ENCODE assay signal across 17 mouse cellular contexts in the genomic region with DNA sequence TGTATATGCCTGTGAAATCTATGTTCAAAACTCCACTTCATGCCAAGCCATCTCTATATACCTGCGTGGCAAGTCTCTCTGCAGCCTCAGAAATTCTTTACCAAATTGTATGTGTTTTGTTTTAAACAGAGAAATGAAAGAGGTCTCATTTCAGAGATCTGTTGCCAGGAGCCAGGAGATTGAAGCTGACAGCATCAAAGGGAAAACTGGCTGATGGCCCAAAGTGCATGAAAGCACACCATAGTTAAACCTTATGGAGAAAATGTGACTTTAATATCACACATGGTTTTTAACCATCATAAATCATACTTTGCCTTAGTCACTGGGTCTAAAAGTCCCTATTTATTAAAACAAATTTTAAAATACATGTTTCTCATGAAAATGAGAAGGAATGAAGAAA. TPM values are rescaled to one million over a fixed set of nuclear protein-coding genes. Genes with fewer than 3 reads are reported as not detected.
DNase-seq lines count a peak whose midpoint lies in the region; ATAC-seq lines count a peak whose summit lies in the region.
"Had no signal": no experiment of that assay in that cellular context is flagged by ENCODE, and none has a peak within 500 bp of the region (broad histone marks: within the 10 kb centered on the region; RNA-seq: fewer than 3 reads in every experiment).

No protein-coding gene starts in this region.

- ATAC-seq in hindbrain, embryonic 14.5 days (ENCODE audit: low FRiP score), result no peak
- no peak for ATAC-seq in midbrain, embryonic 15.5 days (replicated peaks)
- ATAC-seq: activated CD4-positive, CD25-positive, alpha-beta regulatory T cell, adult 4 months; intestine, postnatal 0 days had no signal

- WGBS in hindbrain, embryonic 14.5 days, result 61% methylated on average over 1 of the region's 1 CpGs
- WGBS in hindbrain, embryonic 10.5 days, result 71% methylated on average over 1 of the region's 1 CpGs
- 60% methylated on average over 1 of the region's 1 CpGs for WGBS in midbrain, embryonic 15.5 days

- H3K9ac ChIP-seq in hindbrain, embryonic 14.5 days, result no peak overlapping the region
- no peak overlapping the region for H3K9ac ChIP-seq in midbrain, embryonic 15.5 days
- H3K9ac ChIP-seq: lung, embryonic 14.5 days had no signal

- H3K27me3 ChIP-seq in hindbrain, embryonic 14.5 days (ENCODE audit: control insufficient read depth, insufficient read depth, low read length), result no peaks in the 10 kb centered on the region
- peaks cover 41% of the 10 kb centered on the region for H3K27me3 ChIP-seq in hindbrain, embryonic 10.5 days (ENCODE audit: insufficient read depth, poor library complexity, severe bottlenecking)
- no peaks in the 10 kb centered on the region for H3K27me3 ChIP-seq in midbrain, embryonic 15.5 days (replicated peaks)

- H3K4me1 ChIP-seq in hindbrain, embryonic 14.5 days (replicated peaks; ENCODE audit: control insufficient read depth, insufficient read depth, low read length), result peaks cover 9% of the 10 kb centered on the region
- H3K4me1 ChIP-seq in hindbrain, embryonic 10.5 days (replicated peaks), result peaks cover 32% of the 10 kb centered on the region
- H3K4me1 ChIP-seq in midbrain, embryonic 15.5 days, result peaks cover 12% of the 10 kb centered on the region

- peak overlapping the region; percentile 95 for H3K27ac ChIP-seq in hindbrain, embryonic 14.5 days
- H3K27ac ChIP-seq in hindbrain, embryonic 10.5 days, result no peak overlapping the region
- H3K27ac ChIP-seq in midbrain, embryonic 15.5 days, result peak overlapping the region; percentile 96
- H3K27ac ChIP-seq: heart, embryonic 10.5 days; kidney, postnatal 0 days; macrophage had no signal

- H3K36me3 ChIP-seq in hindbrain, embryonic 14.5 days (replicated peaks; ENCODE audit: control insufficient read depth, insufficient read depth), result no peaks in the 10 kb centered on the region
- H3K36me3 ChIP-seq in hindbrain, embryonic 10.5 days, result no peaks in the 10 kb centered on the region
- no peaks in the 10 kb centered on the region for H3K36me3 ChIP-seq in midbrain, embryonic 15.5 days (replicated peaks)
- H3K36me3 ChIP-seq: heart, embryonic 10.5 days had no signal

- H3K4me3 ChIP-seq in hindbrain, embryonic 14.5 days (replicated peaks; ENCODE audit: low read length), result no peak overlapping the region
- H3K4me3 ChIP-seq in hindbrain, embryonic 10.5 days, result no peak overlapping the region
- H3K4me3 ChIP-seq in midbrain, embryonic 15.5 days, result peak overlapping the region; percentile 74; the same call in 1 of the 2 replicates
- H3K4me3 ChIP-seq: heart, embryonic 10.5 days had no signal

- H3K9me3 ChIP-seq in hindbrain, embryonic 14.5 days (ENCODE audit: control insufficient read depth, low read length), result no peaks in the 10 kb centered on the region
- no peaks in the 10 kb centered on the region for H3K9me3 ChIP-seq in hindbrain, embryonic 10.5 days
- no peaks in the 10 kb centered on the region for H3K9me3 ChIP-seq in midbrain, embryonic 15.5 days
- H3K9me3 ChIP-seq: heart, embryonic 10.5 days had no signal

- peak; percentile 28 to 29 for DNase-seq in cerebellum, adult 18-20 months
- DNase-seq in cerebellum, adult 9-10 months, result no peak
- DNase-seq in hindbrain, embryonic 14.5 days (ENCODE audit: low spot score), result peak; percentile 26
- DNase-seq in hindbrain, embryonic 10.5 days (ENCODE audit: low spot score), result no peak
- DNase-seq in brain, adult 2 months (ENCODE audit: low read depth, low spot score), result peak; percentile 41
- no peak for DNase-seq in heart, adult 9 months (ENCODE audit: low spot score in 2 of 2)
- no peak for DNase-seq in gastrocnemius, postnatal 36 days
- DNase-seq: adrenal gland, postnatal 25 days; heart, postnatal 14 days; lung, embryonic 14.5 days had no signal

- peak overlapping the region; percentile 64; the same call in 1 of the 2 replicates for H3K4me2 ChIP-seq in hindbrain, embryonic 14.5 days (replicated peaks)
- peak overlapping the region; percentile 59 for H3K4me2 ChIP-seq in midbrain, embryonic 15.5 days
- H3K4me2 ChIP-seq: liver, embryonic 11.5 days; lung, embryonic 14.5 days had no signal

- intact Hi-C loops in gastrocnemius, postnatal 36 days (cut with DNase I), result no loop called here

RNA-seq across cellular contexts. Expression of a gene that starts 1.2 kb away (rescaled TPM):
- 165 and 186 TPM in 2 replicates for polyA plus RNA-seq in hindbrain, embryonic 14.5 days (2014; fragmentation: Nextera tagmentation; extraction: Ambion mirVana)
- polyA plus RNA-seq in hindbrain, embryonic 10.5 days (2016; fragmentation: Nextera tagmentation; extraction: Ambion mirVana), result 3.0 and 9.9 TPM in 2 replicates
- 196 and 222 TPM in 2 replicates for polyA plus RNA-seq in midbrain, embryonic 15.5 days (2015; fragmentation: Nextera tagmentation; extraction: Ambion mirVana)
- total RNA-seq in gastrocnemius, postnatal 36 days (2021), result under 1 TPM in 1 of 2 experiments, not detected in 1; 0.05 TPM
- polyA plus RNA-seq: macrophage had no signal

Comparison
In these comparisons a context has a peak if more than half of its experiments do, and no peak if none do; other contexts are left out.
1. DNase-seq: peak in cerebellum, adult 18-20 months (2 of 2), hindbrain, embryonic 14.5 days (single experiment) and brain, adult 2 months (single experiment); none in cerebellum, adult 9-10 months (single experiment), hindbrain, embryonic 10.5 days (single experiment), heart, adult 9 months (0 of 2) and gastrocnemius, postnatal 36 days (0 of 2).
2. RNA of a gene that starts 1.2 kb away (polyA plus RNA-seq): 196 to 222 TPM in midbrain, embryonic 15.5 days and 165 to 186 TPM in hindbrain, embryonic 14.5 days; 3.0 to 9.9 TPM in hindbrain, embryonic 10.5 days; every median in the first group is over 10 times any median in the second.